Mouse (Mus musculus): ENCODE measurements around the gene Nrip1.

Nrip1 gene

DNA sequence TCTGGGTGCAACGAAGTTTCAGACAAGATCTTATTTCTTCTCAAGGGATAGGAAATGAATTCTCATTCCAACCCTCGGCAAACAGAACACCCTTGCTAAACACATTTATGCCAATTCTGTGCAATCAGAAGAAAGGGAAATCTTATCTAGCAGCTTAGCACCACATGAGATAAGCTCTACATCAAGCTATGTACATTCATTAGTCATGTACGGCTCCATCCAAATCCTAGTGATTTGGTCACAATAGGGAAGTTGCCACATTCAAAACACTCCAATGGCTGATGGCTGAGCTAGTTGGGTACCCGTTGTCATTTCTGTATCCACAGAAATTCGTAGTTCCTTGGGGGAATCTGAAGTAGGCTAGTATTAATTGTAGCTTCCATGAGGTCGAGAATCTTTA lies 91.8 kb downstream of the Nrip1 start:
- no peak for DNase-seq (ENCODE audit: low read depth, low spot score)

DNA sequence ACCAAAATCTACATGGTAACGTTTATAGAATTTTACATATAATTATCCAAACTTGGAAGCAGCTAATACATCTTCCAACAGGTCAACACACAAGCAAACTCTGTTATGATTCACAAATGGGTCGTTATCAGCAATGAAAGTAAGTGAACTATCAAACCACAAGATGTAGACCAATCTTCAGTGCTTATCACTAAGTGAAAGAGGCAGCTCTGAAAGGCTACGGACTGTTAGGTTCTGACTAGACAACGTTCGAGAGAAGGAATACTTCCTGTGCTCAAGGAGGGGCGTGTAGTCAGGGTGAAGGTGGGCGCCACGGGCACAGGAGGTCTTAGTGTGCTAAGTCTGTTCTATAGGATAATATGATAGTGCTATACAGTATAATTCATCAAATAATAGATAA lies 93.3 kb downstream of the Nrip1 start:
- DNase-seq (ENCODE audit: low read depth, low spot score), result no peak

DNA sequence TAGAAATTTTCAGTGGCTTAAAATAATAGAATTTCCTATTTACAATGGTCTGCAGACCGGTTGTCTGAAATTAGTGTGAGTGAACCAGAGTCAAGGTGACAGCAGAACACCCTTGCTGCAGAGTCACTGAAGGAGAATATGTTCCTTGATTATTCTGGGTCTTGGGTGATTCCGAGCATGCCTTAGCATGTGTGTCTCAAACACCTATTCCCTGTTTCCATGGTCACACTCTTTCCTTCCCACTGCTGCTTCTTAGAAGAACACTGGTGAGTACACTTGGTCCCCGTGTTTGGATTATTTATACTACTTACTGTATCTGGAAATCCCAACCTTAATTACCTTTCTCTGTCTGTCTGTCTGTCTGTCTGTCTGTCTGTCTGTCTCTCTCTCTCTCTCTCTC lies 97.4 kb downstream of the Nrip1 start:
- DNase-seq (ENCODE audit: low read depth, low spot score), result no peak

DNA sequence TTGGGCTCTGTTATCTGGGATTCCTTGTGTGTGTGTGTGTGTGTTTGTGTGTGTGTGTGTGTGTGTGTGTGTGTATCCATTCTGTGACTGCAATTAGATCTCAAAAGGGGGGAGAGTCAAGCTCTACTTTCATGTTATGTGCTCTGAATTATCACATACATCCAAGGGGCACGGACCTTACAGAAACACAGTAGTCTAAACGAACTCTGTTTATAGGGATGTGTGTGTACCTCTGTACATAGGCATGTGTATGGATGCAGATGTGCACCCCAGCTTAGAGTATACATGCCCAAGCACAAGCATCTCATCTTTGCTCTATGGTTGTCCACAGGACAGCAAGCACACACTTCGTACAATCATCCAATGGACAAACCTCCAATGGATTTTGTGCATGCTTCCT lies 98.0 kb downstream of the Nrip1 start:
- no peak for DNase-seq (ENCODE audit: low read depth, low spot score)

DNA sequence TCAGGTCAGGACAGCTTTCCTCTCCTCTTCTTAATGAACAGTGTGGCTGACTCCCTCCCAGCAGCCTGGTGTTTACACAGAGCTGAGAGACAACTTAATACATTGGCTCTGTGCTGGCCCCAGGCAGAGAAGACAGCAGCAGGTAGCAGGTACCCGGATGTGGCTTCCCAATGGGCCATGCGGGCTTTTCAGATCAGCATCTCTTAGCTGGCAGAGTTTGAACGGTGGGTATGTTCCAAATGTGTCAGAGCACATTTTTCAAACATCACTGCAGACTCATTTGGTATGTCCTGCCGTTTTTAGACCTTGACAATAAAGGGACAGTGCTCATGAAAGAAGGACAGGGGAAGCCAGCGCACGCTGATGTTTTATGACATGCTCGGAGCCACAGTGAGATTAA lies 98.5 kb downstream of the Nrip1 start:
- peak; percentile 30 for DNase-seq (ENCODE audit: low read depth, low spot score)

DNA sequence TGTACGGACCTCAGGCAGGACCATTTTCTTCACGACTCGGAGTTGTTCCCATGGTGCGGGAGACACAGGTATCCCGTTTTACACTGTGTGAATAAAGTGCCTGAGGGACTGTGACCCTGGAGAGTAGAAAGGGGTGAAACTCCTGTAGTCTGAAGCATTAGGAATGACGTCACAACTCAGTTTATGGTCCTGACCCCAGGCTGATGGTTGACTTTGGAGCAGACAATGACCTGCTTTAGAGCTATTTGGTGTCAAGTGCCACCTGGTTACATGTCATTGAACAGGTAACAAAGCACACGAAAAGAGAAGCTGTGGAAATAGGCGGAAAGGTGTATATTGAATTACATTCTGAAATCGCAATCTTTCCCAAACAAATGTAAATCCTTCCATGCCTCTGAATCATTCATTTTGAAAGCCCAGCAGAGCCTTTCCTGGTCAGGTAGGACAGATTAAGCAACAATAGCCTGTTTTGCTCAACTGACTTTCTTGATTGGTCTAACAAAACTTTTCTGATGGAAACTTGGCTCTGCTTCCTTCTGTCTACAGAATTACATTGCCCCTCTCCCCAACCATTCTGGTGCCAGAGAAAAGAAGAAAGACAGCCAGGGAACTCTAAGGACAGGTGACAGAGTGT lies 106.9 kb downstream of the Nrip1 start:
- DNase-seq (ENCODE audit: low read depth, low spot score), result no peak

DNA sequence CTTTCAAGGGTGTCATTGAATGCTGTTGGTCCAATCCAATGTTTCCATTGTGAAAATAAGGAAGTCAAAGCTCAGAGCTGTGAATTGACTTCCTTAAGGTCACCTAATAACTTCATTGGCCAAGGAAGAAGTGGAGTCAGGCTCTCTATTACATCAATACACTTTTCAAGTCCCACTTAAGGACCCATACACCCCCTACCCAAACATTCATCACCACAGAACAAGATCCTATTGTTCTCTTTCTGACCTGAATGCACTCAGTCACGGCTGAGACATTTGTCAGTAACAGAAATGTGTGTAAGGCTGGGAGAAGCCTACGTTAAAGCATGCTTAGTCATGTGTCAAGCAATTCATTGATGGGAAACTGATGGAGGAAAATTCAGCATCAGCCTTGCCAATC lies 107.8 kb downstream of the Nrip1 start:
- DNase-seq (ENCODE audit: low read depth, low spot score), result no peak

DNA sequence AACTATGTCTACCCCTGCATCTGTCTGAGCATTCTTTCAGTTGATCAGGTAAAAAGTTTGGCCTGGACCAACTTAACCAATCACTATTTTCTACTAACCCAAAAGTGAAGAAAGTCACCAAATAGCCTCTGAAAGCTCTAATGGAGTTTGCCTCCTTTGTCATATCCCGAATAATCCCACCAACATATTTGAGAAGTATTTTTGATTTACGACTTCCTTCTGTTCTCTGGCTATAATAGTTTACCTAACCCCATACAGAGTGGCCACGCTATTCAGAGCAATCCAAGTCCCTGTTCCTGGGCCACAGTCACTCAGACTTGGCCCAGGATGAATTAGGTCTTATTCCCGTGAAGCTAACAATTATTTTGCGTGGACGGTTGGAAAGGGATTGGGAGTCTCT lies 108.3 kb downstream of the Nrip1 start:
- DNase-seq (ENCODE audit: low read depth, low spot score), result no peak

DNA sequence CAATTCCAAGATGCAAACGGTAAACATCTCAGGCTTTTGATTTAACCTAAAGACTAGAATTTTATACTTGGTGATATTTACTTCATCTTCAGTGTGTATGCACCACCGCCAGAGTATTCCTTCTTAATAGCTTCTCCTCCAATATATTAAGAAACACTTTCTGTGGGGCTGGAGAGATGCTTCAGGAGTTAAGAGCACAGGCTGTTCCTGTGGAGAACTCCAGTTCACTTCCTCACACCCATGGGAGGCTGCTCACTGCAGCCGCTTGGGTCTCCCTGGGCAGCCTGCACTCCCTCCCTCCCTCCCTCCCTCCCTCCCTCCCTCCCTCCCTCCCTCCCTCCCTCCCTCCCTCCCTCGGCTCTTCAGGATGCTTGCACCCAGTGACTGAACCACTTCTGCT lies 110.2 kb downstream of the Nrip1 start:
- DNase-seq (ENCODE audit: low read depth, low spot score), result no peak

DNA sequence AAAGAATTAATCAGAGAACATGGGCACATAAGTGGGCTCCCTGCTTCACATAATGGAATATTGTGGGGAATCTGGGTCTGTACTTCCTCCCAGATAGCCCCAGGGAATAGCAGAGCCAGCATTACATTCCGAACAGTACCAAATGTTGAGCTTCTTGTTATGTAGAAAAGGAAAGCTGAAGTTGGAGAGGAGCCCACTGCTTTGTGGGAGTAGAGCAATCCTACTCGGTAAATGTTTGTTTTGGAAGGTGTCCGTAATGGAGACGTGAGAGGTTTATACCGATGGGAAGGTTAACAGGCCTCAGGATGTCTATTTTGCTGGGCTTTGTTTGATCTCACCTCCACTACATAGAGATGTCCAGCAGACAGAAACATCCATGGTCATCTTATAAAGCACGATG lies 113.3 kb downstream of the Nrip1 start:
- DNase-seq (ENCODE audit: low read depth, low spot score), result no peak

DNA sequence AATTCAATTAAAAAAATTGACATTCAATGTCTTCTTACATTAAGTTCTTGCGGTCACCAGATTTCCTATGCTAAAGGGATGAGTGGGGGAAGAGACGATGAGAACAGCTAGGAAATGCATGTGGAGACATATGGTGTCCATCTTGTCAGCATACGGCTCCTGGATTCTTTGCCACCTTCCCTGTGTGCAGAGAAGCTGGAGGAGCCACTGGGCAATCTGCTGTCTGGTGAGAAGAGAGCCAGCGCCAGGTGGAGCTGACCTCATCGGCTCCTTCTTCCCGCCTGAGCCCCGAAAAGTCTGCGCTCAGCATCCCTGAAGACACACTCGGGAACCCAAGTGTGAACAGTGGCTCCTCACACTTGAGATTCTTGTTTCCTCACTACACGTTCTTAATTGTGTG lies 121.8 kb downstream of the Nrip1 start:
- no peak for DNase-seq (ENCODE audit: low read depth, low spot score)

DNA sequence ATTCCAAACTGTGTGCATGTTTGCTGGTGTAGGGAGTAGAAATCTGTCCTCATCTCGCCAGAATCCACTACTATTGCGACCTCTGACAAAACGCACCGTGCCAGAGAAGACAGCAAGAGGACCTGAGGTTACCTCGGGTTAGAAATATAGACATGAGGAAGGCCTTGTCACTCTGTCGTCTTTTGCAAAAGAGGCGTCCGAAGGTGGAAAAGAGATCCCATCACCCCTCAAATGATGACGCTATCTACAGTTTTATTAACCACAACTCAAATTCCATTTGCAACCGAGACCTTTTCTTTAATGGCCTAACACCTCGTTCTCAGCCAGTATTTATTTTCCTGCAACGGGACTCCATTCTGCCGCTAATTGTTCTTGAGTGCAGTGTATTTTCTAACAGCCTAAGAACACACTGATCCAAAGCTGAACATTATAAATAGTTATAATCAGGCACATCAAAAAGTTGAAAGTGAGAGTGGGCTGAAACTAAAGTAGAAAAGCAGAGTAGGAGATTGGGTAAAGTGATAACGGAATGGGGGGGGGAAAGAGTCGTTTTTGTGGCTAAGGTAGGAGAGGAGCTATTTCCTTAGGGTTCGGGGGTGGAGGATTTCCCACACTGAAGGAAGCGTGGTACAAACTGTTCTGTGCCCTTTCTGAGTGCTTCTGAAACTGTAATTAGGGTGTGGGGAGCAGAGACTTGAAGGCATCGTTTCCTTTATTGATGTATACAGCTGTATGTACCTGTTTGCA lies 124.1 kb downstream of the Nrip1 start:
- no peak for DNase-seq (ENCODE audit: low read depth, low spot score)

DNA sequence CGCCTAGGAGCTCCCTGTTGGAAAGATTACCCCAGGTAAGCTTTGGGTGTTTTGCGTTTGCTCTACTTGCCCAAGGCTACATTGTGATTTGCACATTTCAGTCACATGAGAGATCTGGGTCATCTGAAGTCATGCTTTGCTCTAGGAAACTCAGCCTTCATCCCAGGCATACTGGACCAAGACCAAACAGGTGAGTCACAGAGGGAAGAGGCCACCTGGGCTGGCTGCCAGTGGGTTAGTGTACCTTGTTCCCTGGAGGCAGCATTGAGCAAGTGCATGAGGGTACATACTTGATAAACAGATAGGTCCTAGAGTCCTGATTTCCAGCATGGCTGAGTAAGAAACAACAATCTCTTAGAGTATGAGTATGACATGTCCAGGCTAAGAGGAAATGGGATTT lies 130.8 kb downstream of the Nrip1 start:
- no peak for DNase-seq (ENCODE audit: low read depth, low spot score)

DNA sequence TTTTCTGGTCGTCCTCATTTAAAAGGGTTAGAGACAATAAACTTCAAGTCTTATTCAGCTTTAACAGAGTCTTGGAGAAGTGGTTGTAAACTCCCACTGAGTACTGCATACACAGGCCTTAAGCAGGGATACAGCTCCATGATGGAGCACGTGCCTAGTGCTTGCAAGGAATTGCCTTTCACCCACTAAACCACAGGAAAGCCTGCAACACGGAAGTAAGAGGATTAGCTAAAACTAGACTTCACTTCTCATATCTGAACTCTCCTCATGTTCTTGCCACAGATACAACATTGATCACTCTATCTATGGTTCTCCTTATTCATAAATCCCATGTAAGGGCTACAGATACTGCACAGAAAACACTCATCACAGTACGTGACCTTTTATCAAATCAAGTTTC lies 132.4 kb downstream of the Nrip1 start:
- DNase-seq (ENCODE audit: low read depth, low spot score), result no peak

DNA sequence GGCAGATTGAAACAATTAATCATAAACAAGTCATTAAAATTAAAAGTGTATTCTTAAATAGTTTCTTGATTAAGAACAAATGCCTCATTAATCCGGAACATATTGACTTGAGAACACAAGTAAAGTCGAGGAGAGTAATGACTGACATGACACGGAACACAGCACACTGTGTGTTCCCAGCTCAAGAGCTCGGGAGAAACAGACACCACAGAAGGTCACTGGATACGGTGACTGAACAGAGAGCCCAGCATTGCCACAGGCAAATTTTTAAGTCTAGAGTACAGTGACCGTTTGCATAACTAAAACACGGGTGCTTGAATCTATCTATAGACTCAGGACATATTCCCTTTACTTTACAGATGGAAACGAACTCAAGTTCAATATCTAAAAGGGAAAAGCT lies 134.3 kb downstream of the Nrip1 start:
- no peak for DNase-seq (ENCODE audit: low read depth, low spot score)

DNA sequence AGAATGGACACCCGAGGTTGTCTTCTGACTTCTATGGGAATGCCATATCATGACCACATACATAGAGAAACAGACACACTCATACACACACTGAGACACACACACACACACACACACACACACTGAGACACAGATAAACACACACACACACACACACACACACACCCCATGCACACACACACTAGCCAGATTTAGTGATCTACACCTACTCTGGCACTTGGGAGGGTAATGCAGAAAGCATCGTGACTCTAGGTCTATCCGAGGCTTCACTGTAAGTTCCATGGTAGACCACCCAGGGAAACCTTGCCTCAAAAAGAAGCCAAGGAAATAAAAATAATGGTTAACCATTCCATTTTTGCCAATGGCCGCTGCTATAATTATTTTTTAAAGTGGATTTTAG lies 134.8 kb downstream of the Nrip1 start:
- DNase-seq (ENCODE audit: low read depth, low spot score), result no peak
